Mouse (Mus musculus) spleen, adult 18-20 months (tissue): ENCODE results near the gene Brca1.
"Not testable (repeated sequence)": the region's sequence is repeated elsewhere in the genome, so short reads cannot be mapped to it uniquely, and the experiment has no call there.

ENCODE experiments used
- DNase-seq, 2 experiments: peaks; one replicate each; pipeline ENCODE4 v3.0.0; 2022; ENCODE audit warnings: mixed read lengths in 2 of 2

Brca1 gene

DNA sequence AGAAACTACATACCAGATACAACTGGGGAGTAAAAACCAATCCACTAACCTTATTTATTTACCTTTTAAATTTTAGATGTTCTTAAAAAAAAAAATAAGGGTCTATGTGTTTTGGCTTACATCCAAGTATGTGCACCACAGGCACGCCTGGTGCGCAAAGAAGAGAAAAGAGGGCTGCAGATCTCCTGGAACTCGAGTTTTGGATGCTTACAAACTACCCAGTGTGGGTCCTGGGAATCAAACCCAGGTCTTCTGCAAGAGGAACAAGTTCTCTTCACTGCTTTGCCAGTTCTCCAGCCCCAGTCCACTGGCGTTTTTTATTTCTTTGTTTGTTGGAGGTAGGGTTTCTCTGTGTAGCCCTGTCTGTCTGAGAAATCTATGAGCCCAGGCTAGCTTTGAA, 25.1 kb downstream of the Brca1 start:
- DNase-seq, result no peak

DNA sequence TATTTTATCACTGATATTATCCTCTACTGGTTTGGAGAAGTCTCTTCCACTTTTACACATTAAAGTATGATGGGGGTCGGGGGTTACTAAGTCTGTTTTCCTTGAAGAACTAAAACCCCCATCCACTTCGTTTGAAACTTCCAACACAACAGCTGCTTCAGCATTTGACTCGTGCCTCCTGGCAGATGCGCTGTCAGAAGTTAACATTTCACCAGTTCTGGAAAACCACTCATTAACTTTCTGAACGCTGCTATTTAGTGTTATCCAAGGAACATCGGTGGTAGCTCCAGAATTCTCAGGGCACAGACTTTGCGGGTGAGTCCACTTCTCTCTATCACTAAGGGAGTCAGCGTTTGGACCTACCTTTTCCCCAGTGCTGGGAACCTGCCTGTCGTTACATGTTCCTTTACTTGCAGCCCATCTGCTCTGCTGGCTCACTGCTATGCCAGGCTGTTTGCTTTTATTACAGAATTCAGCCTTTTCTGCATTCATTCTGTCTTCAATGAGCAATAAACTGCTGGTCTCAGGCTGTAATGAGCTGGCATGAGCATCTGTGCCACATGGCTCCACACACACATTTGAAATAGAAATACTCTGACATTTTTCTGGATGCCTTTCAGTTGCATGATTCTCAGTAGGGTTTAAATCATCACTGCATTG, 25.7 kb downstream of the Brca1 start:
- DNase-seq, result no peak

DNA sequence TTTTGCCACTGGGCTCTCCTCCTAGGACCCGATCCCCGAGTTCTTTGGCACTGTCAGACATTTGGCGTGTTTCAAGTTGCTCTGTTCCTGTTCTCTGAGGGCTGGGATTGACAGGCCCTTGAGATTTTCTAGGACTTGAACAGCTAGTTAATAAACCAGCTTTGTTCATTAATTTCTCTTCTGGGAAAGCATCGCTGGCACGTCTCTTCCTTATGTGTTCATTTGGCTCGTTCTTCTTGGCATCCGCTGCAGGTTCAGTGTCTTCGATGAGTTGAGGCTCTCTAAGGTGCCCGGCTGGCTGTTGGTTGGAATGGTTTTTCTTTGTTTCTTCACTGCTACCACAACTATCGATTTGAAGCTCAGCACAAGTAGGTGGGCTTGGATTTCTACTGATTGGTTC, 26.7 kb downstream of the Brca1 start:
- no peak for DNase-seq

DNA sequence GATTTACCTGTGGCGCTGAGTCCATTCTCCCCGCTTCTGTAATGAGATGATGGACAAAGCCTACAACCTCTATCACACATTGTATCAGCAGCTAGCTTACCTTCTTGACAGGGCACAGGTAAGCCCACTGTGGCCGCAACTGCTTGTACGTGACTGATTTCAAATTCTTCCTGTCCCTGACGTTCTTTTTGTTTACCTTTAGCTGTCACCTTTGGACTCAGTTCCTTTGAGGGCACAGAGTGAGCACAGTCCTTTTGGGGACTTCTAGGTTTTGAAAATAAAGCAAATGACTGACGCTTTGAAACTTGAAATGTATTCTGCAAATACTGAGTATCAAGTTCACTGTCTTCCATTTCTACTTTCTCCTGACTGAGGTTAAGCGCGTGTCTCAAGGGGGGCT, 27.3 kb downstream of the Brca1 start:
- no peak for DNase-seq

DNA sequence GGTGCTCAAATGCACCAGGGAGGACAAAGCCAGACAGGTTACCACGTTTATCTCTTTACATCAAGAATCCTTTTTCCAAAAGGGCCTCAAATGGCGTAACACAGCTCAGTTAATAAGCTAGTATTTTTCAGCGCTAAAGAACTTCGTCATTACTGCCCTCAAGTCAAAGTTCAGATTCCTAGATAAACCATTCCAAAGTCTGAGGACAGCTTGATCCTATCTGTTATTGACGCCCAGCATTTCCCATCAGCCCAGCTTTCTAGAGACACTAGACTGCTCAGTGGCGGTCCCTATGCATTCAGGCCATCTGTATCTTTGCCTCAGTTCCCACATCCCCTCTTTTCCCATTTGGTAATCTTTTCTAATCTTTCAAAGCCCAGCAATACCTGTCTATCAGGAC, 32.4 kb downstream of the Brca1 start:
- DNase-seq, result no peak

DNA sequence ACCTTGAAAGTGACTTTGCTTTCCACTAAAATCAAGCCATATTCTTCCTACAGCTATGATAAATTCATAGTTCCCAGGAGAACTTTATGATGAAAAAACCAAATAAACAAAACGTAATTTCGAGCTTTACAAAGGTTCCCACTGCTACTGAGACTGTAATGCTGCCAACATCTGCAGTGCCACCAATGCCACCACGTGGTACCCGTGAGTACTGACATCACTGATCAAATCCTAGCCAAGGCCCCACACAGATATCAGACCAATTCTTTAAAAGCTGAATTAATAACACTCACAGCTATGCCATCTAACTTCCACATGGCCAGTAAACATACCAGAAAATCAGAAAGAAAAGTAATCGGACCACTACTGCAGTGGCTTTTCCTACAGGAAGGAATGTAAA, 32.8 kb downstream of the Brca1 start:
- DNase-seq, result no peak

DNA sequence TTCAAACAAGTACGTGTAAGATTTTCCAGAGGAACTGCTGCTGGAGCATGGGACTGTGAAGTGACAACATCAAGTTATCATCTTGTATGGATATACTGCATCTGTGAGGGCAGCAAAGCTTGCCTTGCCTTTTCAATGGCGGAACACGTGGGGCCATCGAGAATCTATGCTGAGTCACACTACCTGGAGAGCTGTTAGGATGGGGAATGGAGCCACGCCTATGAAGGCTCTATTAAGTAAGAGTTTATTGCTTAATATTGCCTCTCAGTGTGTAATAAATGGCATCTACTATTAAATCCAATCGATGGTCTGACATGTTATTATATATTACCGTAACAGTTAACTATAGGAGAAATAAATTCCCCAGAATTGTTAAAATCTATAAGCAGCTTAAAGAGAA, 44.7 kb downstream of the Brca1 start:
- no peak for DNase-seq

DNA sequence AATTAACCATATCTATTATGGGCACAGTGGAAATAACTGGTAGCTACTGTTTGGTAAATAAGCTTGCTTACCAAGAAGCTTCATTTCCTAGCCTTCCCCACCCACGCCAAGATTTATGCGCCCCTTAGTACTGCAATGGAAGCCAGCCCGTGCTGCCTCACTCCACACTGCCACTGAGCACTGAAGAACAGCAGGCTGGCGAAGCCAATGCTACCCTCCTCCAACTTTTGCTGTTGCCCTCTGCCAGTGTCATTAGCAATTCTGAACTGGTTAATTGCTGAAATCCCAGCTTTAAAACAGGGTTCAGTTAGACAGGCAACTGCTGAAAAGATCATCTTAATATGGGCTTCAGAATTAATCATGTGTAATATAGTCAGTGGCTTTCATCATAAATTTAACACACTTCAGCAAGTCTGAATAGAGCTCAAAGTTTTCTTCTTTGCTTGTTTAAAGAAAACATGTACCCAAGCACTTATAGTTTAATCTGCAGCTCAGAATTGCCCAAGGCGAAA, 45.4 kb downstream of the Brca1 start:
- no peak for DNase-seq

DNA sequence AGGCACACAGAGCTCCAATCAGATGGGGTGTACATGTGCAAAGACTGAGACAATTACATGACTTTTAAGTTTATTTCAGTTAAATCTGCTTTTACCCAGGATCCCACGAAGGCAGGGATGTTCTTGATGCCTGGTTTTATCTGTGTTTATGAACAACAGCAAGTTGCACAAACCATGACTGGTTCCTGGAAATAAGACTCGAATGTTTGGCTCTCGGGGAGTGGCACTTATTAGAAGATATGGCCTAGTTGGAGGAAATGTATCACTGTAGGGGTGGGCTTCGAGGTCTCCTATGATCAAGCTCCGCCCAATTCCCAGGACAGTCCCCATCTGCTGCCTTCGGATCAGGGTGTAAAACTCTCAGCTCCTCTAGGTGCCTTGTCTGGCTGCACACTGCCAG, 65.6 kb downstream of the Brca1 start:
- DNase-seq, result no peak

DNA sequence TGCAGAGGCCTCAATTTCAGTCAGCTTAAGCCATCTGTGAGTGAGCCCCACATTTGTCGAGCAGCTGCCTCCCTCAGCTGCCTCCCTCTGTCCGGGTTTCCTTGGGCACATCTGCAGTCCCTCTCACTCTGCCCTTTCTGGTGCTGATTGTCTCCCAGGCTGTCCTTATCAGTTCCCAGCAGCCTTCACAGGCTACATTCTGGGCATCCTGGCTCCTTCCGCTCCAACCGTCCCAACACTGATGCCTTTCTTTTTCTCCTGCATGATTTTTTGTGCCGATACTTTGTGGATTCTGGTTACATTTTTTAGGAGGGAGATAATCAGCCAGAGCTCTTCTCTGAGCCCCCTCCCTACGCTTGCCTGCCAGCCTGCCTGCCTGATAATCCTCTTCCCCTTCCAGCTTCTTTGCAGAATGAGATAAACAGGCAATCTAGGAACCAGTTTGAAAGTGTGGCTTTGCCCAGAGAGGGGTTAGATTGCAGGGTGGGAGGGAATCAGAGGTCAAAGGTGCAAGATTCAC, 66.2 kb downstream of the Brca1 start:
- no peak for DNase-seq

DNA sequence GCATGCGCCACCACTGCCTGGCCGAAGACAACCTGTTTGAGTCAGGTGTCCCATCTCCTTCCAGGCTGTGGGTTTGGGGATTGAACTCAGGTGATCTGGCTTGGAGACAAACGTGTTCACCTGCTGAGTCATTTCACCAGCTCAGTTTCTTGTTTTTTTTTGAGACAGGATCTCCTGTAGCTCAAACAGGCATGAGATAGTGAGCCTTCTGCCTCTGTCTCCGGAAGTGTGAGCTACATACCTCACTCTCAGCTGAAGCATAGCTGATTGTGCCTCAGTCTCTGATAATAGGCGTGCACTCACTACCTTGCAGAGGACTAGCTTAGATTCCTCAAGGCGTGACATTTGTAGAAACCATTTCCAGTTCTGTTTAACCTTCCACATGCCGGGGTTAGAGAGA, 66.9 kb downstream of the Brca1 start:
- DNase-seq, result no peak

DNA sequence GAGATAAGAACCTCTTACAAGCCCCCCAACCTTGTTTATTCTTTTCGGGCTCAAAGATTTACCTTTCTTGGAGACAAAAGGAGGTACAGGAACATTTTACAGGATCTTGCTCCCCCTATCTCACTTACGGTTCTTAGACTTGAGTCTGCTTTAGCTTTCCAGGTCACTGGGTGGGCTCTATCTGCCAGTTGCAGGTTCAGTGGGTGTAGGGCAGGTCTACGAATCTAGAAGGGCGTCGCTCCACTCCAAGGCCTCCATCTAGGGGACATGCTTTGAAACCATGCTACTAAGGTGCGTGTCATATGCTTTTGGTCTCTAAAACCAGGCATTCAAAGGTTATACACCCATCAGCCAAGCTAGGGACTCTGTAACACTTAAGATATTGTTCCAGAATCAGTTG, 67.5 kb downstream of the Brca1 start:
- DNase-seq, result no peak

DNA sequence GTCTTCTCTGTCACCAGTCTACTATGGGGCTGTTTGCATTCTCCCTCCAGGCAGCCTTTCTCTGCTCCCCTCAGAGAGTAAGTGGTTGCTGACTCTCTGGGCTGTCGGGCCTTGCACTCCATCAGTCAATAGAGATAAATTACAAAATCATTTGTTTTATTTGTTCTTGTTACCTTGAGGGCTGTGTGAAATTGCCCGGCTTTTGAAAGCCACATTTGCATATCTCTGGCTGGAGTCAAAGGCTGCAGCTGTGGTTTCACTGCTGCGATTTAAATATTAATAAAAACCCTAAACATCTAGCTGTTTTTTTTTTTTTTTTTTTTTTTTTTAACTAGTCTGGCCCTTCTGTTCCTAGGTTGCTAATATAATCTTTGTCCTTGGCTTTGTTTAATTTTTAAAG, 68.0 kb downstream of the Brca1 start:
- DNase-seq, result no peak

DNA sequence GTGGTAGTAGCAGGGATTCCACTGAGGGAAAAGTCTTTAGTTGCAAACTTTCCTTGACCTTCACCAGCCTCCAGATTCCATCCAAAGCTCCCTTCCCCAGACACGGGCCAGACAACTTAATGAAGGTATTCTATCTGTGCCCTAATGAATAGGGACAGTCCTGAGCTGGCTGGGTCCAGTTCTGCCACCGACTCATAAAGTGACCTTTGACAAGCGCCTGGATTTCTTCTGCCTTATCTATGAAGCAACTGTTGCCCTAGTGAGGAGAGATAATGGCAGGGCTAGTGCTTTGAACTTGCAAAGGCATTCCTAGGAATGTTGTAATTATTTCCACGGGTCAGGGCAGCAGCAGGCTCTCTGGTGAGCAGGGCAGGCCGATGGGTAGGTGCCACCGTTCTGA, 70.8 kb downstream of the Brca1 start:
- DNase-seq, result no peak

DNA sequence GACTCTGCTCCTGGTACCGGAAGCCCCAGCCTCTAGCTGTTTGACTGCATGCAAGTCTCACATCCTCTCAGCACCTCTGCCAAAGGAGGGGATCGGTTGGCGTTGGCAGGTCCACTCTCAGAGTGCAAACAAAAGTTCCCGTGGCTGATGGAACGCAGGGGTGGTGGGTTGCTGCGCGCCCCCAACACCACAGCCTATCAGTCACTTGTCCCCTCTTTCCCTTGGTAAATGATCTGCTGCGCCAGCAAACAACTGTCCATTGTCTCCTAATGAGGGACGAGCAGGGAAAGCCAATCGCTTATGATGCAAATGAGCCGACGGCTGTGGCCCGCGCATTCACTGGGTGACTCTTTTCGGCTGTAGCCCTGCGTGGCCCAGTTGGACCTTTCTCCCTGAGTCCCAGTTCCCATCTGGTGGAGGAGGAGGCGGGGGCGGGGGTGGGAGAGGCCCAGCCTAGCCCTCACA, 72.6 kb downstream of the Brca1 start:
- no peak for DNase-seq

DNA sequence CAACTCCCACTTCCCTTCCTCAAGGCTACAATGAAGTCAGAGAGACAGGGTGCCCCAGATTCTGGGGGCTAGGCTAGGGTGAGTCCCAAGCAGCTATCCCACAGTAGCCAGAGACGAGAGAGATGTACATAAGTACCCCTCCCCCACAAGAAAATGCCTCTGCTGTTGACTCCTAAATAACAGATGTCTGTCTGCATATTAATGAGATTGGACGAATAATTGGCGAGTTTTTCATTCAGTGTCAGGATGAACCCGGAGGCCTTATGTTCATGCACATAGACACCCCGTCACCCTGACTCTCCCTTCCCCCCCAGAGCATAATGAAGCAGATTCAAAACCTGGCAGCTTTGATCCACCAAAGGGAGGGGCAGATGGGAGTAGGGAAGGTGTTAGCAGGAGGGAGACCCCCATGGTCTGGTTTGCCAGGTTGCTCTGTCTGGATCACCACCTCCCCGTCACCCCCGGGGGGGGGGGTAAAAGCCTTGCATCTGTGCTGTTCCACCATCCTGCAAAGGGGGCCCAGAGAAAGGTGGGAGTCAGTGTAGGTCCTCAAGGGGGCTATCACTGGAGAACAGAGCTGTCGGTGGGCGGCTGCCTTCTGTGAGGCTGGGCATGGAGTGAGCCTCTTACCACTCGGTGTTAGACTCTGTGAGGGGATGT, 74.1 kb downstream of the Brca1 start:
- no peak for DNase-seq

DNA sequence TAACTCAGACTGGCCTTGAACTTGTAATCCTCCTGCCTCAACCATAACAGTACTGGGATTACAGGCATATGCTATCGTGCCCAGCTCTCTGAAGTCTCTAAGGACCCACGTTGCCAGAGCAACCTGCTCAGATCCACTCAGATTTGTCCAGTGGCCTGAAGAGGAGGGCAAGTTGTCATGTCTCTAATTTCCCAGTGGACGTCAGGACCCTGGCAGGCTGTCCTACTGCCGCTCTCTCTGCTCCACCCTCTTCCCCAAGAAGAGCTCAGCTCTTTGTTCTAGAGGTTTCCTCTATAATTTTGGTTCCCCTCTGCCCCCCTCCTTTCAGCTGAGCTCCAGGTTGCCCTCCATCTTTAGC, 74.6 kb downstream of the Brca1 start:
- no peak for DNase-seq

DNA sequence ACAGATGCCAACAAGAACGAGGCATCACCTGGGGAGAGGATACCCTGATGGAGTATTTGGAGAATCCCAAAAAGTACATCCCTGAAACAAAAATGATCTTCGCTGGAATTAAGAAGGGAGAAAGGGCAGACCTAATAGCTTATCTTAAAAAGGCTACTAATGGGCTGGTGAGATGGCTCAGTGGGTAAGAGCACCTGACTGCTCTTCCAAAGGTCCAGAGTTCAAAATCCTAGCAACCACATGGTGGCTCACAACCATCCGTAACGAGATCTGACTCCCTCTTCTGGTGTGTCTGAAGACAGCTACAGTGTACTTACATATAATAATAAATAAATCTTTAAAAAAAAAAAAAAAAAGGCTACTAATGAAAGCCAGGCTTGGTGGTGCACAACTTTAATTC, 75.4 kb downstream of the Brca1 start:
- not testable (repeated sequence) for DNase-seq

DNA sequence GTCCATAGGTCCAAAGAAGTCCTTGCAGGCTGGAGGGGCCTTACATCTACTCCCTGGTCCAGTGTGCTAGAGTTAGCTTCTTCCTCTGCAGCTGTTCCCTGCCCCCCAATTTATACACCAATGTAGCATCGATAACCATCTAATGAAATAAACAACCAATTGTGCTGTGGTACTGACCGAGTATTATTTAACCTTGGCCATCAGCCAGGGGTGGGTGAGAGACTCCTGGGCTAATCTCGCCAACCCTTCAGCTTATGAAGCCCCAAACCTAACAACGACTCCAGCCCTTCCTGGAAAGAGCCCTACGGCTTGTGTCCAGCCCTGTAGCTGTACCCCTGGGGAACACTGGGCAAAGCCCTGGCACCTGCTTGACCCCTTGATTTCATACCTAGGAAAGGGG, 77.5 kb downstream of the Brca1 start:
- no peak for DNase-seq

DNA sequence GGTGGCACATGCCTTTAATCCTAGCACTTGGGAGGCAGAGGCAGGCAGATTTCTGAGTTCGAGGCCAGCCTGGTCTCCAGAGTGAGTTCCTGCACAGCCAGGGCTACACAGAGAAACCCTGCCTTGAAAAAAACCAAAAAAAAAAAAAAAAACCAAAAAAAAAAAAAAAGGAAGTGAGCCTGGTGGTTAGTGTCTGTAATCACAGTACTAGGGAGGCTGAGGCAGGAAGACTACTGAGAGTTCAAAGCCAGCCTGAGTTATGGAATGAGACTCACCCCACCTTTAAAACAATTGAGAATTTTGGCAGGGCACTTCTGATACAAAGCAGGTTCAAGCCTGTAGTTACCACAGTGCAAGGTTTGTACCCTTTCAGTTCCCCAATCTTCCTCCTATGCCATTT, 78.1 kb downstream of the Brca1 start:
- not testable (repeated sequence) for DNase-seq

DNA sequence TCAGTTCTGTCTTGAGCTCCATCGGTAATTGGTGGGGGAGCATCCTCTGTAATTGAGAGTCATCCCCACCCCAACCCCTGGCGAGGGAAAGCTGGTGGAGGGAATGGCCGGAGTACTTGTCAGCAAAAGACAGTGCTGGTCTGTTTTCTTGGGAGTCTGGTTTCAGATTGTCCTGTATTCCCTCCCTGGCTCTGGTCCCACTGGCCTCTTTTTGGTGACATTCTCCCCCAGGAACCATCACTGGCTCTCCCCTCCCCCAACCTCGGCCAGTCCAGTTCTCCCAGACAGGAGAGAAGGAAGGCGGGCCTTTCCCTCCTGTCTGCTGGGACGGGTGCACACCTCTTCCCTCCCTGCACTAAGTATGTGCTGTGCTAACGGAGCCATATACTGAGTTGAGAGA, 79.4 kb downstream of the Brca1 start:
- no peak for DNase-seq

DNA sequence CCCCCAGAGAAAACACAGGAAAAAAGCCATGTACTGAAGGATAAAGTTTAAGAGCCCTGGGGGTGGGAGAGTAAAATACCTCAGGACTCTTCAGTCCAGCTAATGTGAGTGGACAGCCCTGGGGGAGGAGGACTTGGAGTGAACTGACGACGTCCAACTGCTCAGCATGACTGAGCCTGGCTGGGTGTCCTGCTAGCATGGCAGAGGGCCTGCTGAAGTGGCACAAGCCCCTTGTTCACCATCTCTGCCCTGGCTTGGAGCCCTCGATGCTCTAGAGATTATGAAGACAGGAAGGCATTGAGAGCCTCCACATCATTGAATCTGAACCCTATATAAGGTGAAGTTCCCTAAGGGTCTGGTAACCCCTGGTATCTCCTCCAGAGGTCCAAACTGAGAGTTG, 79.8 kb downstream of the Brca1 start:
- no peak for DNase-seq

DNA sequence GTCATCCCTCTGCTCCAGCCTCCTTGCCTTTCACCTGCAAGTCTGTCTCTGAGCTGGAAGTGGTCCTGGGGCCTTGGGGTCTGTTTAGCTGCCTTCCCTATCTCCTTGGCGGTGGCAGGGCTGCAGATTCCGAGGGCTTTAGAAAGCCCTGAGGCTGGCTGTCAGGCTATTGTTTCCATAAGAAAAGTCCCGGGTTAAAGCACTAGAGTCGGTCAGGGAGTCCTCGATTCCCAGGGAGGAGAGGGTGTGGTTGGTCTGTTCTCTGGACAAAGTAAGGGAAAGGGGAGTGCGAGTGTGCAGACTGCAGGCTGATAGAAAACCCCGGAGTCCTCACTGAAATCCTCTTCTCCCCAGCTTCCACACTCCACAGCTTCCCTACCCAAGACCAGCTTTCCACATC, 81.5 kb downstream of the Brca1 start:
- DNase-seq, result no peak

DNA sequence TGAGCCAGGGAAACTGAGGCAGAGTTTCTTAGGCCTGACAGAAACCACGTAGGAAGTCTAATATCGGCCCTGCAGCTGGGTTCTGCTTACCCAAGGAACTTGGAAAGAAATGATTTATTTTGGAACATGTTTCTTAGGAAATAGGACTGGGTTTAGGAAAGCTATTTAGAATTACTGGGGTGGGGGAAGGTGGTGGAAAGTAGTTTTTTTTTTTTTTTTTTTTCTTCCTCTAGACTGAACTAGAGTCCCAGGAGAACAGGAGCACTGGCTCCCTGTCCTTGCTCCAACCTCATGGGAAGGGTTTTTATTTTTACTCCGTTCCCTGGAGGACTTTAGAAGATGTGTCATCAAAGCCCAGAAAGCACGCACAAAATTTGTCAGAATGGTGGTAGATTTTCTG, 82.6 kb downstream of the Brca1 start:
- DNase-seq, result no peak

DNA sequence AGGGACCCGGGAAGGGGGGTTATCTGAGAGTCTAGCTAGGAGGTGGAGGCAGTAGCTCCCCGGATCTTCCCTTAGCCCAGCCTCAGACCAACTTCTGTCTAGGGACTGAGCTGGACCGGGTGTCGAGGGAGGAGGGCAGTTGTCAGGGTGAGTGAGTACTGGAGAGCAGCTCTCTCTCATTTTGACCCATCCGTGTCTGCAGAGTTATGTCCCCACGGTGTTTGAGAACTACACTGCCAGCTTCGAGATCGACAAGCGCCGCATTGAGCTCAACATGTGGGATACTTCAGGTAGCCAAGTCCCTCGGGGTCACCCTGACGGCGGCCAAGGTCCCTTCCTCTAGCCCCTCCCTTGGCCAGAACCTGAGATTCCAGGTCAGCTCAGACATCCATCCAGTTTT, 83.0 kb downstream of the Brca1 start:
- no peak for DNase-seq
